Mouse (Mus musculus) heart, embryonic 12.5 days (tissue): Measurements from ENCODE around the gene Tmprss11e. TPM values are rescaled to one million over a fixed set of nuclear protein-coding genes. Genes with fewer than 3 reads are reported as not detected.

Source experiments
- polyA plus RNA-seq: library from polyadenylated mRNA; unstranded; fragments of >200 nt; fragmentation: Nextera tagmentation; extraction: Ambion mirVana; gene quantifications from 2 replicates; pipeline ENCODE4 v1.2.1, GENCODE M21; 2016

Gene Tmprss11e
- polyA plus RNA-seq, 1 experiment from 2014 or later = not detected

Other genes with a start within 250 kb of the Tmprss11e start
- not detected in 2 replicates for gene Tmprss11g, start 227.2 kb downstream of the Tmprss11e start, polyA plus RNA-seq
- gene Tmprss11f, start 113.4 kb downstream of the Tmprss11e start, polyA plus RNA-seq = not detected in 2 replicates
- gene Tmprss11b, start 69.5 kb downstream of the Tmprss11e start, polyA plus RNA-seq = not detected in 2 replicates
- gene Ythdc1, start 58.4 kb upstream of the Tmprss11e start, polyA plus RNA-seq = 29.5 and 30.1 TPM in 2 replicates
- 0.10 and 0.46 TPM in 2 replicates for gene Ugt2b34, start 161.1 kb upstream of the Tmprss11e start, polyA plus RNA-seq
- not detected in 2 replicates for gene Ugt2b1, start 180.7 kb upstream of the Tmprss11e start, polyA plus RNA-seq